Mouse (Mus musculus) myocyte (in vitro differentiated cells): ENCODE data around the gene Ptx4. TPM values are rescaled to one million over a fixed set of nuclear protein-coding genes. Genes with fewer than 3 reads are reported as not detected.

Experiments used
- H3K27me3 ChIP-seq: one replicate; pipeline ENCODE4 v1.6.1; 2011; ENCODE audit not compliant: control insufficient read depth, insufficient read depth, insufficient read length
- H3K36me3 ChIP-seq: one replicate; pipeline ENCODE4 v1.6.1; 2011; ENCODE audit not compliant: control insufficient read depth, insufficient read depth
- H3K4me2 ChIP-seq: one replicate; pipeline ENCODE4 v1.6.1; 2011; ENCODE audit warnings: low read depth, control low read depth
- H3K4me3 ChIP-seq: one replicate; pipeline ENCODE4 v1.5.1; 2011; ENCODE audit warnings: mild to moderate bottlenecking, control low read depth, moderate library complexity
- H3K79me2 ChIP-seq: one replicate; pipeline ENCODE4 v1.6.1; 2011; ENCODE audit not compliant: control insufficient read depth, insufficient read depth
- H3ac ChIP-seq: one replicate; pipeline ENCODE4 v1.6.1; 2011; ENCODE audit not compliant: control insufficient read depth, insufficient read length
- CEBPB ChIP-seq: IDR thresholded peaks from 2 replicates; pipeline ENCODE4 v1.6.1; 2011; ENCODE audit warnings: mild to moderate bottlenecking, moderate library complexity; ENCODE audit not compliant: poor library complexity, insufficient read depth, severe bottlenecking
- E2F4 ChIP-seq: IDR thresholded peaks from one replicate; pipeline ENCODE4 v1.6.1; 2011; ENCODE audit warnings: mild to moderate bottlenecking, control low read depth, moderate library complexity; ENCODE audit not compliant: insufficient read depth
- MAX ChIP-seq: IDR thresholded peaks from one replicate; pipeline ENCODE4 v1.6.1; 2011; ENCODE audit warnings: low read depth, mild to moderate bottlenecking, control low read depth
- MYOD1 ChIP-seq, 3 experiments: IDR thresholded peaks; one replicate each; pipeline ENCODE4 v1.6.1; 2011; ENCODE audit warnings: control low read depth in 2 of 3, low read depth in 2 of 3, mild to moderate bottlenecking in 2 of 3, moderate library complexity in 1 of 3; ENCODE audit not compliant: insufficient read length in 2 of 3, control insufficient read depth in 1 of 3
- MYOG ChIP-seq, 3 experiments: IDR thresholded peaks; one replicate each; pipeline ENCODE4 v1.6.1; 2011; ENCODE audit warnings: control low read depth in 2 of 3, low read depth in 2 of 3, mild to moderate bottlenecking in 2 of 3; ENCODE audit not compliant: insufficient read length in 2 of 3, control insufficient read depth in 1 of 3, insufficient read depth in 1 of 3
- POLR2A ChIP-seq: IDR thresholded peaks from one replicate; pipeline ENCODE4 v1.6.1; 2011; ENCODE audit warnings: low read depth, mild to moderate bottlenecking, control low read depth, moderate library complexity; ENCODE audit not compliant: insufficient read length
- POLR2AphosphoS2 ChIP-seq: IDR thresholded peaks from one replicate; pipeline ENCODE4 v1.6.1; 2011; ENCODE audit warnings: low read depth, control low read depth; ENCODE audit not compliant: insufficient read length
- REST ChIP-seq: IDR thresholded peaks from one replicate; pipeline ENCODE4 v1.6.1; 2011; ENCODE audit warnings: mild to moderate bottlenecking, control low read depth, moderate library complexity; ENCODE audit not compliant: insufficient read depth, insufficient read length
- SRF ChIP-seq: IDR thresholded peaks from one replicate; pipeline ENCODE4 v1.6.1; 2011; ENCODE audit warnings: low read depth; ENCODE audit not compliant: control insufficient read depth, insufficient read length
- TCF12 ChIP-seq: IDR thresholded peaks from one replicate; pipeline ENCODE4 v1.6.1; 2011; ENCODE audit warnings: mild to moderate bottlenecking, control low read depth; ENCODE audit not compliant: poor library complexity, insufficient read depth, severe bottlenecking
- TCF3 ChIP-seq: IDR thresholded peaks from one replicate; pipeline ENCODE4 v1.6.1; 2011; ENCODE audit warnings: low read depth, control low read depth; ENCODE audit not compliant: insufficient read length
- USF1 ChIP-seq: IDR thresholded peaks from one replicate; pipeline ENCODE4 v1.6.1; 2011; ENCODE audit warnings: low read depth, mild to moderate bottlenecking, control low read depth, moderate library complexity
- polyA plus RNA-seq: library from polyadenylated mRNA; unstranded; fragments of >200 nt; fragmentation: generic; extraction: Trizol; gene quantifications from one replicate; pipeline ENCODE4 v1.2.1, GENCODE M21; 2012; ENCODE audit warnings: missing spikeins

Gene Ptx4
- polyA plus RNA-seq, 1 experiment, result not detected

- Histone ChIP-seq H3K79me2 (no peaks in the 10 kb centered on the region), H3K36me3 (no peaks in the 10 kb centered on the region), H3ac (no peak overlapping the region), H3K4me2 (no peak overlapping the region), H3K4me3 (no peak overlapping the region), H3K27me3 (peaks cover 27% of the 10 kb centered on the region)
- TF ChIP-seq TCF3, result no peak
- no peak for TF ChIP-seq SRF
- no peak for TF ChIP-seq REST
- TF ChIP-seq POLR2AphosphoS2, result no peak
- TF ChIP-seq E2F4, result no peak
- no peak for TF ChIP-seq MYOG (IDR thresholded peaks at IDR 0.05; ENCODE audit: control insufficient read depth in 1 of 3, insufficient read depth in 1 of 3, insufficient read length in 2 of 3, low read depth in 2 of 3)
- TF ChIP-seq POLR2A, result no peak
- TF ChIP-seq MYOD1 (IDR thresholded peaks at IDR 0.05; ENCODE audit: control insufficient read depth in 1 of 3, insufficient read length in 2 of 3, low read depth in 2 of 3), result no peak
- no peak for TF ChIP-seq TCF12
- no peak for TF ChIP-seq CEBPB
- no peak for TF ChIP-seq USF1
- TF ChIP-seq MAX, result no peak
Observed at GRCm38 (mm10) chr17:25169706-25170105, 49.1 kb downstream of the Ptx4 start.

- no peak for TF ChIP-seq TCF12
- TF ChIP-seq REST, result no peak
- no peak for TF ChIP-seq SRF
- peaks cover 49% of the 10 kb centered on the region for H3K27me3 ChIP-seq
Observed at GRCm38 (mm10) chr17:25172558-25172957, 52.0 kb downstream of the Ptx4 start.

More at GRCm38 (mm10) chr17:25172558-25172957, 52.0 kb downstream of the Ptx4 start:
- H3K36me3 ChIP-seq, result no peaks in the 10 kb centered on the region
- no peak overlapping the region for H3ac ChIP-seq
- H3K4me3 ChIP-seq, result no peak overlapping the region
- no peaks in the 10 kb centered on the region for H3K79me2 ChIP-seq
- H3K4me2 ChIP-seq, result no peak overlapping the region

Other genes with a start within 250 kb of the Ptx4 start
- 38.5 TPM for gene Nubp2, start 234.4 kb upstream of the Ptx4 start, polyA plus RNA-seq
- 46.6 TPM for gene Spsb3, start 234.1 kb upstream of the Ptx4 start, polyA plus RNA-seq
- 12.5 TPM for gene Eme2, start 225.7 kb upstream of the Ptx4 start, polyA plus RNA-seq
- gene Mrps34, start 225.6 kb upstream of the Ptx4 start, polyA plus RNA-seq, result 142 TPM
- 23.7 TPM for gene Nme3, start 224.3 kb upstream of the Ptx4 start, polyA plus RNA-seq
- 47.6 TPM for gene Mapk8ip3, start 183.8 kb upstream of the Ptx4 start, polyA plus RNA-seq
- 16.3 TPM for gene Jpt2, start 160.1 kb upstream of the Ptx4 start, polyA plus RNA-seq
- gene Cramp1l, start 105.0 kb upstream of the Ptx4 start, polyA plus RNA-seq, result 3.5 TPM
- gene Ift140, start 104.7 kb upstream of the Ptx4 start, polyA plus RNA-seq, result 8.9 TPM
- gene Tmem204, start 37.2 kb upstream of the Ptx4 start, polyA plus RNA-seq, result 0.43 TPM
- gene Telo2, start 4.8 kb upstream of the Ptx4 start, polyA plus RNA-seq, result 14.4 TPM
- gene Clcn7, start 12.6 kb downstream of the Ptx4 start, polyA plus RNA-seq, result 22.9 TPM
- gene Ccdc154, start 41.7 kb downstream of the Ptx4 start, polyA plus RNA-seq, result not detected
- gene Gm38655, start 54.7 kb downstream of the Ptx4 start, polyA plus RNA-seq, result not detected
- 13.7 TPM for gene BC003965, start 63.8 kb downstream of the Ptx4 start, polyA plus RNA-seq
- 1.9 TPM for gene Unkl, start 67.6 kb downstream of the Ptx4 start, polyA plus RNA-seq
- gene Gnptg, start 119.4 kb downstream of the Ptx4 start, polyA plus RNA-seq, result 26.5 TPM
- gene Tsr3, start 119.4 kb downstream of the Ptx4 start, polyA plus RNA-seq, result 44.7 TPM
- gene Baiap3, start 135.6 kb downstream of the Ptx4 start, polyA plus RNA-seq, result 0.01 TPM
- 246 TPM for gene Ube2i, start 153.9 kb downstream of the Ptx4 start, polyA plus RNA-seq
- not detected for gene Prss34, start 177.6 kb downstream of the Ptx4 start, polyA plus RNA-seq
- not detected for gene Prss28, start 187.9 kb downstream of the Ptx4 start, polyA plus RNA-seq
- gene Prss29, start 197.9 kb downstream of the Ptx4 start, polyA plus RNA-seq, result not detected
- gene Tpsab1, start 224.8 kb downstream of the Ptx4 start, polyA plus RNA-seq, result 0.47 TPM
- not detected for gene Tpsb2, start 245.5 kb downstream of the Ptx4 start, polyA plus RNA-seq
- not detected for gene Tpsg1, start 248.5 kb downstream of the Ptx4 start, polyA plus RNA-seq